Mouse (Mus musculus): ENCODE measurements around the gene Pibf1. TPM values are rescaled to one million over a fixed set of nuclear protein-coding genes. Genes with fewer than 3 reads are reported as not detected.

Pibf1 gene
- 12.4 TPM for polyA plus RNA-seq (2015; fragmentation: Illumina TruSeq; extraction: RNeasy Lipid Tissue Mini Kit (QIAGEN cat#74804); ENCODE audit: low read depth, low replicate concordance)

GRCm38 (mm10) chr14:99099267-99099966 is at the start of gene Pibf1, which contains the start of gene Dis3:
Gene Pibf1 (plus strand): TSS chr14:99099424.
Gene Dis3 (minus strand): TSS chr14:99099770.

GRCm38 (mm10) chr14:99298385-99299021 is 199.3 kb downstream of the Pibf1 start, which contains the start of gene Klf5:
Gene Klf5 (plus strand): TSS chr14:99298691.

Other genes with a start within 250 kb of the Pibf1 start
- 5.6 TPM for gene Rpl36a-ps1, start 105.1 kb upstream of the Pibf1 start, polyA plus RNA-seq (2015; fragmentation: Illumina TruSeq; extraction: RNeasy Lipid Tissue Mini Kit (QIAGEN cat#74804); ENCODE audit: low read depth, low replicate concordance)
- gene Mzt1, start 53.3 kb upstream of the Pibf1 start, polyA plus RNA-seq (2015; fragmentation: Illumina TruSeq; extraction: RNeasy Lipid Tissue Mini Kit (QIAGEN cat#74804); ENCODE audit: low read depth, low replicate concordance): 123 TPM
- 1.4 TPM for gene Bora, start 53.2 kb upstream of the Pibf1 start, polyA plus RNA-seq (2015; fragmentation: Illumina TruSeq; extraction: RNeasy Lipid Tissue Mini Kit (QIAGEN cat#74804); ENCODE audit: low read depth, low replicate concordance)
- gene Dis3, start 346 bp downstream of the Pibf1 start, polyA plus RNA-seq (2015; fragmentation: Illumina TruSeq; extraction: RNeasy Lipid Tissue Mini Kit (QIAGEN cat#74804); ENCODE audit: low read depth, low replicate concordance): 13.7 TPM
- 6.5 TPM for gene Klf5, start 199.3 kb downstream of the Pibf1 start, polyA plus RNA-seq (2015; fragmentation: Illumina TruSeq; extraction: RNeasy Lipid Tissue Mini Kit (QIAGEN cat#74804); ENCODE audit: low read depth, low replicate concordance)